Comparison of ENCODE assay signal across 8 mouse cellular contexts in the genomic region with DNA sequence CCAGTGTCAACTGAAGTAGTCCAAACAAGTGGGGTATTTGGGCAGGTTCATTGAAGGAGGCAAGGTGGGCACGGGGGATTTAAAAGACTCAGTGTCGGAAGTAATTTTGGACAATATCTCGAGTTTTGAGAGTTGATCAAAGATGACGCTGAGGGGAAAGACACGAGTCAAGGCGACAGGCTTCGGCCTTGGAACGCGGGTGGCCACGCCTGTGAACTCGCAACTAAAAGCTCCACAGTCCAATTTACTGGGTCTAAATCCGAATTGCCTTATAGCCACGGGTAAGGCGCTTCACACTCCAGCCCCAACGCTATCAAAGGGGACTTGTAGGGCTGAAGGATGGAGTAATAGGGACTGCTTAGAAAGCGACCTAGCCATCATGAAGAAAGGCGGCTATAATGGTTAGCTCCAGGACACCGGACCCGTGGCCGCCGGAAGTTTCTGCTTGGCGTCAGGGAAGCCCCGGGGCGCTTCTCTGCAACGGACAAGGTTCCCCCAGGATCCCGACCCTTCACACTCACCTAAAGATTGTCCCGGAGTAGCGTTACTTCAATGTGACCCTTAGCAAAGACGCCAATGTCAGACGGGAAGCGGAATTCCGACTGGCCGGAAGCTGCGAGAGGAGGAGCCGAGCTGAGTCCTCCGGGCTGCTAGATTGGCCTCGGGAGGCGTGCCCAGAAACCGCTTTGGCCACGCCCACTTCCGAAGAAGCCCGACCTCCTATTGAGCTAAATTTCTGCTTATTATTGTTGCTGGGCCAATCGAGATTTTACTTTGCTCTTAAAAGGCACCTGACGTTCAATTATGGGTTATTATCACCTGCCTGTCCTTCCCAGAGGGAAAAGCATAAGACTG. TPM values are rescaled to one million over a fixed set of nuclear protein-coding genes. Genes with fewer than 3 reads are reported as not detected.
A peak's percentile ranks its signal among the peaks of the same experiment; 100 is the strongest.
DNase-seq lines count a peak whose midpoint lies in the region; ATAC-seq and TF ChIP-seq lines count a peak whose summit lies in the region.

Gene Cox6b1, minus strand, starts transcription at position 622 of the 855 bp plus-strand sequence.

- peak; percentile 88 for ATAC-seq in embryonic facial prominence, embryonic 12.5 days (ENCODE audit: insufficient number of reproducible peaks, insufficient read depth, low FRiP score, low TSS enrichment)
- ATAC-seq in limb, embryonic 12.5 days (ENCODE audit: insufficient number of reproducible peaks, insufficient read depth, low FRiP score, low TSS enrichment, low read depth): peak; percentile 90
- peak; percentile 93 for ATAC-seq in midbrain, embryonic 15.5 days (replicated peaks)

- peak within 1 kb of the TSS; percentile 86 for H3K4me2 ChIP-seq in embryonic facial prominence, embryonic 12.5 days (replicated peaks)
- peak within 1 kb of the TSS; percentile 95 for H3K4me2 ChIP-seq in limb, embryonic 12.5 days
- H3K4me2 ChIP-seq in midbrain, embryonic 15.5 days: peak within 1 kb of the TSS; percentile 74

- H3K9ac ChIP-seq in embryonic facial prominence, embryonic 12.5 days: peak within 1 kb of the TSS; percentile 79
- H3K9ac ChIP-seq in limb, embryonic 12.5 days (replicated peaks): peak within 1 kb of the TSS; percentile 82
- H3K9ac ChIP-seq in midbrain, embryonic 15.5 days: peak within 1 kb of the TSS; percentile 69

- H3K27me3 ChIP-seq in embryonic facial prominence, embryonic 12.5 days: 0 out of 2 replicates have a peak, but pooled peaks cover 4% of the 10 kb centered on the region
- no peaks in the 10 kb centered on the region for H3K27me3 ChIP-seq in kidney, adult 2 months (replicated peaks; ENCODE audit: control insufficient read depth, insufficient read depth, low read length)
- H3K27me3 ChIP-seq in limb, embryonic 12.5 days: peaks cover 10% of the 10 kb centered on the region; the same call in 1 of the 2 replicates
- peaks cover 9% of the 10 kb centered on the region; the same call in 1 of the 2 replicates for H3K27me3 ChIP-seq in midbrain, embryonic 15.5 days (replicated peaks)
- H3K27me3 ChIP-seq in spleen, adult 2 months (ENCODE audit: control insufficient read depth, insufficient read depth, low read length): peaks cover 1% of the 10 kb centered on the region; the same call in 1 of the 2 replicates

- H3K4me3 ChIP-seq in embryonic facial prominence, embryonic 12.5 days: peak within 1 kb of the TSS; percentile 84
- peak within 1 kb of the TSS; percentile 93 for H3K4me3 ChIP-seq in kidney, adult 2 months (ENCODE audit: insufficient read depth, low read depth, low read length)
- peak within 1 kb of the TSS; percentile 79 for H3K4me3 ChIP-seq in limb, embryonic 12.5 days (replicated peaks)
- H3K4me3 ChIP-seq in midbrain, embryonic 15.5 days: peak within 1 kb of the TSS; percentile 76
- H3K4me3 ChIP-seq in spleen, adult 2 months (ENCODE audit: extremely low read depth, insufficient read depth, insufficient read length): peak within 1 kb of the TSS; percentile 89

- no peaks in the 10 kb centered on the region for H3K9me3 ChIP-seq in embryonic facial prominence, embryonic 12.5 days
- H3K9me3 ChIP-seq in limb, embryonic 12.5 days: no peaks in the 10 kb centered on the region
- no peaks in the 10 kb centered on the region for H3K9me3 ChIP-seq in midbrain, embryonic 15.5 days

- WGBS in embryonic facial prominence, embryonic 12.5 days: 2% methylated on average over 44 of the region's 44 CpGs
- WGBS in kidney, adult 2 months: 1% methylated on average over 44 of the region's 44 CpGs
- WGBS in limb, embryonic 12.5 days: 2% methylated on average over 44 of the region's 44 CpGs
- 2% methylated on average over 44 of the region's 44 CpGs for WGBS in midbrain, embryonic 15.5 days
- 2% methylated on average over 44 of the region's 44 CpGs for WGBS in spleen, adult 2 months

- no peak for TF ChIP-seq CTCF in kidney, adult 2 months (conservative IDR thresholded peaks at IDR 0.05; ENCODE audit: insufficient read depth, insufficient read length, low read depth, low read length)
- TF ChIP-seq CTCF in spleen, adult 2 months (IDR thresholded peaks at IDR 0.05; ENCODE audit: extremely low read depth, insufficient read depth, insufficient read length, insufficient replicate concordance): no peak

- peaks cover 34% of the 10 kb centered on the region for H3K36me3 ChIP-seq in embryonic facial prominence, embryonic 12.5 days
- H3K36me3 ChIP-seq in kidney, adult 2 months (ENCODE audit: control insufficient read depth, insufficient read depth, low read length): peaks cover 3% of the 10 kb centered on the region; the same call in 1 of the 2 replicates
- H3K36me3 ChIP-seq in limb, embryonic 12.5 days: peaks cover 36% of the 10 kb centered on the region
- peaks cover 18% of the 10 kb centered on the region; the same call in 1 of the 2 replicates for H3K36me3 ChIP-seq in midbrain, embryonic 15.5 days (replicated peaks)
- H3K36me3 ChIP-seq in spleen, adult 2 months (ENCODE audit: control insufficient read depth, insufficient read depth, low read length): peaks cover 18% of the 10 kb centered on the region

- H3K4me1 ChIP-seq in embryonic facial prominence, embryonic 12.5 days: peaks cover 7% of the 10 kb centered on the region; the same call in 1 of the 2 replicates
- H3K4me1 ChIP-seq in kidney, adult 2 months (ENCODE audit: control insufficient read depth, insufficient read depth, low read length): peaks cover 6% of the 10 kb centered on the region; the same call in 1 of the 2 replicates
- H3K4me1 ChIP-seq in limb, embryonic 12.5 days (replicated peaks): peaks cover 10% of the 10 kb centered on the region
- peaks cover 17% of the 10 kb centered on the region for H3K4me1 ChIP-seq in midbrain, embryonic 15.5 days
- H3K4me1 ChIP-seq in spleen, adult 2 months (ENCODE audit: control insufficient read depth, insufficient read depth, insufficient read length): peaks cover 4% of the 10 kb centered on the region; the same call in 1 of the 2 replicates

- peak; percentile 91 for DNase-seq in 3134 (ENCODE audit: extremely low read depth, insufficient read length, low spot score)
- peak; percentile 86 for DNase-seq in adrenal gland, postnatal 25 days
- DNase-seq in heart, adult 11 months: peak; percentile 99
- DNase-seq in kidney, adult 2 months: peak; percentile 94
- peak; percentile 82 to 84 for DNase-seq in spleen, adult 2 months (ENCODE audit: low read depth in 1 of 2, low spot score in 2 of 2)

- peak; percentile 37 for TF ChIP-seq POLR2A in kidney, adult 2 months (IDR thresholded peaks at IDR 0.05; ENCODE audit: low read depth, low read length)
- TF ChIP-seq POLR2A in spleen, adult 2 months (IDR thresholded peaks at IDR 0.05; ENCODE audit: low read depth, low read length): 0 out of 2 replicates have a peak, but pooled peaks have one; percentile 24

- H3K27ac ChIP-seq in embryonic facial prominence, embryonic 12.5 days: peak within 1 kb of the TSS; percentile 46; the same call in 1 of the 2 replicates
- H3K27ac ChIP-seq in kidney, adult 2 months (ENCODE audit: insufficient read depth, low read depth, low read length): peak within 1 kb of the TSS; percentile 99
- H3K27ac ChIP-seq in limb, embryonic 12.5 days: no peak within 1 kb of the TSS
- peak within 1 kb of the TSS; percentile 53 for H3K27ac ChIP-seq in midbrain, embryonic 15.5 days
- H3K27ac ChIP-seq in spleen, adult 2 months (ENCODE audit: insufficient read depth, low read length): peak within 1 kb of the TSS; percentile 67

RNA-seq across cellular contexts. Expression of gene Cox6b1, which starts in this region (rescaled TPM):
- 1,003 and 1,219 TPM in 2 replicates for total RNA-seq in adrenal gland, postnatal 25 days (2021)
- 761 and 784 TPM in 2 replicates for polyA plus RNA-seq in embryonic facial prominence, embryonic 12.5 days (2016; fragmentation: Nextera tagmentation; extraction: Ambion mirVana)
- 1,228 and 1,575 TPM in 2 replicates for polyA plus RNA-seq in kidney, adult 2 months (2012; rRNA removed)
- 783 and 848 TPM in 2 replicates for polyA plus RNA-seq in limb, embryonic 12.5 days (2016; fragmentation: Nextera tagmentation; extraction: Ambion mirVana)
- 1,061 and 1,083 TPM in 2 replicates for polyA plus RNA-seq in midbrain, embryonic 15.5 days (2015; fragmentation: Nextera tagmentation; extraction: Ambion mirVana)
- polyA plus RNA-seq in spleen, adult 2 months (2012; rRNA removed): 116 and 120 TPM in 2 replicates
